Mouse (Mus musculus) left cerebral cortex, adult 9 months (tissue): ENCODE results near the gene Znfx1.

Source experiments
- DNase-seq, 2 experiments: peaks; one replicate each; pipeline ENCODE4 v3.0.0; 2022; ENCODE audit warnings: low spot score in 2 of 2

The Znfx1 gene

GRCm38 (mm10) chr2:167062965-167063880 is at the start of gene Znfx1:
Gene Znfx1 (minus strand): TSS chr2:167063015.
- DNase-seq, result peak; percentile 89 to 96

GRCm38 (mm10) chr2:167112259-167112658 is 49.4 kb upstream of the Znfx1 start:
- no peak for DNase-seq

GRCm38 (mm10) chr2:167109506-167109905 is 46.7 kb upstream of the Znfx1 start:
- DNase-seq, result no peak

- no peak for DNase-seq
Observed at GRCm38 (mm10) chr2:167103546-167103945, 40.7 kb upstream of the Znfx1 start.

GRCm38 (mm10) chr2:167101743-167102441 is 39.1 kb upstream of the Znfx1 start:
- no peak for DNase-seq

- DNase-seq, result no peak
Observed at GRCm38 (mm10) chr2:167094688-167095087, 31.9 kb upstream of the Znfx1 start.

- no peak for DNase-seq
Observed at GRCm38 (mm10) chr2:167093171-167093900, 30.5 kb upstream of the Znfx1 start.

GRCm38 (mm10) chr2:167090271-167090670 is 27.5 kb upstream of the Znfx1 start:
- DNase-seq, result no peak

- DNase-seq, result no peak
Observed at GRCm38 (mm10) chr2:167086836-167087235, 24.0 kb upstream of the Znfx1 start.

- no peak for DNase-seq
Observed at GRCm38 (mm10) chr2:167086092-167086491, 23.3 kb upstream of the Znfx1 start.

- no peak for DNase-seq
Observed at GRCm38 (mm10) chr2:167081639-167082038, 18.8 kb upstream of the Znfx1 start.

- no peak for DNase-seq
Observed at GRCm38 (mm10) chr2:167081135-167081534, 18.3 kb upstream of the Znfx1 start.

- no peak for DNase-seq
Observed at GRCm38 (mm10) chr2:167080387-167080786, 17.6 kb upstream of the Znfx1 start.

GRCm38 (mm10) chr2:167079535-167080257 is 16.9 kb upstream of the Znfx1 start:
- peak; percentile 65 to 90 for DNase-seq

GRCm38 (mm10) chr2:167078931-167079495 is 16.2 kb upstream of the Znfx1 start:
- no peak for DNase-seq

- DNase-seq, result no peak
Observed at GRCm38 (mm10) chr2:167078486-167078885, 15.7 kb upstream of the Znfx1 start.

- DNase-seq, result no peak
Observed at GRCm38 (mm10) chr2:167077199-167077962, 14.6 kb upstream of the Znfx1 start.

- DNase-seq, result no peak
Observed at GRCm38 (mm10) chr2:167076759-167077158, 13.9 kb upstream of the Znfx1 start.

GRCm38 (mm10) chr2:167076352-167076751 is 13.5 kb upstream of the Znfx1 start:
- no peak for DNase-seq

- DNase-seq, result no peak
Observed at GRCm38 (mm10) chr2:167074587-167074986, 11.8 kb upstream of the Znfx1 start.
